Mouse (Mus musculus) spleen, adult 2 months (tissue): ENCODE data around the gene Crtc3. TPM values are rescaled to one million over a fixed set of nuclear protein-coding genes. Genes with fewer than 3 reads are reported as not detected.

ENCODE experiments used
- DNase-seq, 2 experiments: peaks; one replicate each; pipeline versions ENCODE4 v3.0.0 to v3.0.0-alpha.2; 2012 to 2021; ENCODE audit warnings: low spot score in 2 of 2, low read depth in 1 of 2
- H3K27ac ChIP-seq: fragments of 200-500 bp; 2 replicates; pipeline ENCODE4 v1.5.1; 2012; ENCODE audit warnings: low read length, inconsistent platforms; ENCODE audit not compliant: insufficient read depth
- H3K27me3 ChIP-seq: fragments of 200-500 bp; 2 replicates; pipeline ENCODE4 v1.6.1; 2012; ENCODE audit warnings: mild to moderate bottlenecking, moderate library complexity, low read length, inconsistent platforms; ENCODE audit not compliant: control insufficient read depth, insufficient read depth
- H3K36me3 ChIP-seq: fragments of 200-500 bp; 2 replicates; pipeline ENCODE4 v1.6.1; 2012; ENCODE audit warnings: mild to moderate bottlenecking, low read length, inconsistent platforms; ENCODE audit not compliant: control insufficient read depth, insufficient read depth
- H3K4me1 ChIP-seq: fragments of 200-500 bp; 2 replicates; pipeline ENCODE4 v1.6.1; 2011; ENCODE audit warnings: inconsistent platforms; ENCODE audit not compliant: control insufficient read depth, insufficient read depth, insufficient read length
- H3K4me3 ChIP-seq: fragments of 200-500 bp; 2 replicates; pipeline ENCODE4 v1.5.1; 2011; ENCODE audit warnings: mild to moderate bottlenecking, inconsistent platforms; ENCODE audit not compliant: insufficient read depth, insufficient read length; ENCODE audit errors: extremely low read depth
- CTCF ChIP-seq: fragments of 200-500 bp; IDR thresholded peaks from 2 replicates; pipeline ENCODE4 v1.5.1; 2011; ENCODE audit warnings: mild to moderate bottlenecking, inconsistent platforms; ENCODE audit not compliant: insufficient read depth, insufficient read length, insufficient replicate concordance; ENCODE audit errors: extremely low read depth
- POLR2A ChIP-seq: fragments of 200-500 bp; IDR thresholded peaks from 2 replicates; pipeline ENCODE4 v1.6.1; 2011; ENCODE audit warnings: low read depth, low read length, inconsistent platforms
- WGBS: fragments of 180-500 bp; shearing (Covaris S2); methylation state at CpG from one replicate; pipeline ENCODE4 v1.1.7; 2018; 5-methylcytosine and 5-hydroxymethylcytosine counted together
- polyA plus RNA-seq: library from polyadenylated mRNA; depleted of rRNA; stranded (reverse); fragments of >200 nt; gene quantifications from 2 replicates; pipeline ENCODE4 v1.2.3, GENCODE M21; 2012

The Crtc3 gene
- polyA plus RNA-seq, 1 experiment: 19.1 TPM

GRCm38 (mm10) chr7:80586681-80587660, 101.7 kb downstream of the Crtc3 start:
- DNase-seq: no peak
- TF ChIP-seq CTCF: no peak
- TF ChIP-seq POLR2A: no peak
- peaks cover 23% of the 10 kb centered on the region for H3K36me3 ChIP-seq
- peaks cover 7% of the 10 kb centered on the region; the same call in 1 of the 2 replicates for H3K4me1 ChIP-seq
- H3K27me3 ChIP-seq: no peaks in the 10 kb centered on the region
- H3K4me3 ChIP-seq: no peak overlapping the region
- no peak overlapping the region; the same call in 1 of the 2 replicates for H3K27ac ChIP-seq
- 81% methylated on average over 27 of the region's 29 CpGs for WGBS

- no peak overlapping the region for H3K4me3 ChIP-seq
- no peaks in the 10 kb centered on the region for H3K27me3 ChIP-seq
- WGBS: 81% methylated on average over 4 of the region's 4 CpGs
- H3K27ac ChIP-seq: no peak overlapping the region
- H3K36me3 ChIP-seq: peaks cover 23% of the 10 kb centered on the region
- TF ChIP-seq CTCF (no peak), POLR2A (no peak)
- peaks cover 7% of the 10 kb centered on the region; the same call in 1 of the 2 replicates for H3K4me1 ChIP-seq
- no peak for DNase-seq
Measured at GRCm38 (mm10) chr7:80586161-80586560, 102.5 kb downstream of the Crtc3 start.

- TF ChIP-seq CTCF: no peak
- no peak for TF ChIP-seq POLR2A
- 88% methylated on average over 9 of the region's 9 CpGs for WGBS
- no peaks in the 10 kb centered on the region for H3K27me3 ChIP-seq
- H3K4me1 ChIP-seq: peaks cover 7% of the 10 kb centered on the region; the same call in 1 of the 2 replicates
- H3K27ac ChIP-seq: no peak overlapping the region
- no peak overlapping the region for H3K4me3 ChIP-seq
- no peak for DNase-seq
- H3K36me3 ChIP-seq: peaks cover 17% of the 10 kb centered on the region
Measured at GRCm38 (mm10) chr7:80585380-80585779, 103.3 kb downstream of the Crtc3 start.

GRCm38 (mm10) chr7:80583981-80584380, 104.7 kb downstream of the Crtc3 start:
- DNase-seq: peak; percentile 50 to 60
- H3K27ac ChIP-seq: no peak overlapping the region
- WGBS: 33% methylated on average over 6 of the region's 6 CpGs
- TF ChIP-seq CTCF: peak; percentile 50; the same call in 1 of the 2 replicates
- TF ChIP-seq POLR2A: no peak
- H3K36me3 ChIP-seq: peaks cover 4% of the 10 kb centered on the region; the same call in 1 of the 2 replicates
- no peak overlapping the region for H3K4me3 ChIP-seq
- H3K4me1 ChIP-seq: peaks cover 7% of the 10 kb centered on the region; the same call in 1 of the 2 replicates
- H3K27me3 ChIP-seq: no peaks in the 10 kb centered on the region

- H3K27ac ChIP-seq: peak overlapping the region; percentile 59
- TF ChIP-seq POLR2A (no peak), CTCF (no peak)
- peaks cover 1% of the 10 kb centered on the region; the same call in 1 of the 2 replicates for H3K36me3 ChIP-seq
- 2% methylated on average over 20 of the region's 20 CpGs for WGBS
- DNase-seq: peak; percentile 31 to 38
- H3K4me1 ChIP-seq: peaks cover 7% of the 10 kb centered on the region; the same call in 1 of the 2 replicates
- H3K27me3 ChIP-seq: no peaks in the 10 kb centered on the region
- peak overlapping the region; percentile 39 for H3K4me3 ChIP-seq
Measured at GRCm38 (mm10) chr7:80582821-80583451, 105.7 kb downstream of the Crtc3 start.

- Histone ChIP-seq H3K4me1 (peaks cover 18% of the 10 kb centered on the region; the same call in 1 of the 2 replicates), H3K27me3 (no peaks in the 10 kb centered on the region), H3K4me3 (no peak overlapping the region), H3K27ac (no peak overlapping the region), H3K36me3 (no peaks in the 10 kb centered on the region)
- no peak for TF ChIP-seq POLR2A
- peak; percentile 63; the same call in 1 of the 2 replicates for TF ChIP-seq CTCF
- 29% methylated on average over 6 of the region's 6 CpGs for WGBS
- DNase-seq: peak in 1 of 2 experiments; percentile 51
Measured at GRCm38 (mm10) chr7:80580368-80580767, 108.3 kb downstream of the Crtc3 start.
